Mouse (Mus musculus) megakaryocyte progenitor cell, adult 5-6 weeks (primary cell): ENCODE measurements around the gene Slc17a5. TPM values are rescaled to one million over a fixed set of nuclear protein-coding genes. Genes with fewer than 3 reads are reported as not detected.
"Not testable (repeated sequence)": the region's sequence is repeated elsewhere in the genome, so short reads cannot be mapped to it uniquely, and the experiment has no call there.

Source experiments
- ATAC-seq: replicated peaks from 2 replicates; pipeline ENCODE4 v1.8.0; 2016; ENCODE audit warnings: mild to moderate bottlenecking, moderate TSS enrichment, inconsistent platforms; ENCODE audit not compliant: poor library complexity
- total RNA-seq, 2 experiments: library from RNA; stranded (forward) in 1 of 2; stranded (reverse) in 1 of 2; fragments of 157-497, 149-512 nt in 1 of 2; fragments of 200-1000 nt in 1 of 2; gene quantifications; 2 replicates each; pipeline versions ENCODE4 v1.2.3 to v1.2.4; 2015 to 2017

Gene Slc17a5
- total RNA-seq, 2 experiments from 2014 or later, result 7.0 to 9.7 TPM

DNA sequence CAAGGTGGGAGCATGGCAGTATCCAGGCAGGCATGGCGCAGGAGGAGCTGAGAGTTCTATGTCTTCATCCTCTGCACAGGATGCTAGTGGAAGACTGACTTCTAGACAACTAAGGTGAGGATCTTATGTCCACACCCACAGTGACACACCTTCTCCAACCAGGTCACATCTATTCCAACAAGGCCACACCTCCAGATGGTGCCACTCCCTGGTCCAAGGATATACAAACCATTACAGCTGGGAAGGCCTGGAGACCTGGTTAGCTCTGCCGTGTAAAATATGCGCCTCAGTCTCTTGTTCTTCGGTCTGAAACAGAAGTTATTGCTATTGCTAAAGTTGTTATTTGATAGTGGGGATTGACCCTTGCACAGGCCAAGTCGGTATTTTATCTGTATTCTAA, 99.8 kb downstream of the Slc17a5 start:
- not testable (repeated sequence) for ATAC-seq

Other genes starting within 250 kb of the Slc17a5 start
- not detected in 2 replicates for gene Gsta2, start 232.3 kb downstream of the Slc17a5 start, total RNA-seq (2015)
- not detected in 2 replicates for gene Gsta2, start 232.3 kb downstream of the Slc17a5 start, total RNA-seq (2017)
- not detected in 2 replicates for gene Dppa5a, start 219.9 kb downstream of the Slc17a5 start, total RNA-seq (2015)
- not detected in 2 replicates for gene Dppa5a, start 219.9 kb downstream of the Slc17a5 start, total RNA-seq (2017)
- not detected in 2 replicates for gene Ooep, start 209.3 kb downstream of the Slc17a5 start, total RNA-seq (2015)
- not detected in 2 replicates for gene Ooep, start 209.3 kb downstream of the Slc17a5 start, total RNA-seq (2017)
- gene Ddx43, start 192.3 kb downstream of the Slc17a5 start, total RNA-seq (2015), result not detected in 2 replicates
- 0.07 and 0.29 TPM in 2 replicates for gene Ddx43, start 192.3 kb downstream of the Slc17a5 start, total RNA-seq (2017)
- 21.4 and 23.4 TPM in 2 replicates for gene Cgas, start 144.8 kb downstream of the Slc17a5 start, total RNA-seq (2015)
- gene Cgas, start 144.8 kb downstream of the Slc17a5 start, total RNA-seq (2017), result 13.7 and 20.4 TPM in 2 replicates
- gene Mto1, start 139.8 kb downstream of the Slc17a5 start, total RNA-seq (2015), result 24.5 and 38.6 TPM in 2 replicates
- 27.1 and 44.0 TPM in 2 replicates for gene Mto1, start 139.8 kb downstream of the Slc17a5 start, total RNA-seq (2017)
- not detected in 2 replicates for gene Gm17324, start 139.3 kb downstream of the Slc17a5 start, total RNA-seq (2015)
- not detected in 2 replicates for gene Gm17324, start 139.3 kb downstream of the Slc17a5 start, total RNA-seq (2017)
- 20,259 and 20,522 TPM in 2 replicates for gene Eef1a1, start 98.9 kb downstream of the Slc17a5 start, total RNA-seq (2015)
- 11,199 and 11,450 TPM in 2 replicates for gene Eef1a1, start 98.9 kb downstream of the Slc17a5 start, total RNA-seq (2017)
- gene Cd109, start 27.5 kb upstream of the Slc17a5 start, total RNA-seq (2015), result 0.05 and 0.17 TPM in 2 replicates
- not detected in 2 replicates for gene Cd109, start 27.5 kb upstream of the Slc17a5 start, total RNA-seq (2017)